Mouse (Mus musculus): Measurements from ENCODE around the gene Sgms1.

DNA sequence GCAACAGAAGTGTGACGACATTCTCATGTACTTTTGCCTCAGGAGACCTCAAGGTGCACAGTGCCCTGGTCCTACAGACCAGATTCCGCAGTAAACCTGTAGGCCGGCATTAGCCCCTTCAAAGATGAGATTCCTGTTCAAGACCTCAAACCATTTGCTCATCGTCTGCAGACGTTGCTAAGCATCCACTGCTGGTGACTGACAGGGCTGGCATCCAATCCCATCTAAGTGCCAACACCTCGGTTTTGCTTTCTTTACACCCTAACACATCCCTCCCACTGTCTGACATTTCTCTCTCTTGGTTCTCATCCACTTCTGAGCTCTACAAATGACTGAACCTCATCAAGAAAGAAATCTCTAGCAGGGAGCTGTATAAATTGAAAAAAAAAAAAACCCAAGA lies 24.4 kb downstream of the Sgms1 start:
- TF ChIP-seq CTCF (IDR thresholded peaks at IDR 0.05; ENCODE audit: extremely low read depth, insufficient read depth, insufficient read length, insufficient replicate concordance) (no peak), POLR2A (IDR thresholded peaks at IDR 0.05; ENCODE audit: low read depth, low read length) (no peak)
